Mouse (Mus musculus): ENCODE results near the gene Map7.

- TF ChIP-seq CTCF (IDR thresholded peaks at IDR 0.05; ENCODE audit: low read depth, low read length): no peak
- no peak for TF ChIP-seq POLR2A (IDR thresholded peaks at IDR 0.05; ENCODE audit: extremely low read depth, insufficient read depth, low read length)
These were observed 120.7 kb downstream of the Map7 start for GRCm38 (mm10) chr10:20268945-20269344.

Data from liver, adult 2 months (tissue).